In the genomic region with DNA sequence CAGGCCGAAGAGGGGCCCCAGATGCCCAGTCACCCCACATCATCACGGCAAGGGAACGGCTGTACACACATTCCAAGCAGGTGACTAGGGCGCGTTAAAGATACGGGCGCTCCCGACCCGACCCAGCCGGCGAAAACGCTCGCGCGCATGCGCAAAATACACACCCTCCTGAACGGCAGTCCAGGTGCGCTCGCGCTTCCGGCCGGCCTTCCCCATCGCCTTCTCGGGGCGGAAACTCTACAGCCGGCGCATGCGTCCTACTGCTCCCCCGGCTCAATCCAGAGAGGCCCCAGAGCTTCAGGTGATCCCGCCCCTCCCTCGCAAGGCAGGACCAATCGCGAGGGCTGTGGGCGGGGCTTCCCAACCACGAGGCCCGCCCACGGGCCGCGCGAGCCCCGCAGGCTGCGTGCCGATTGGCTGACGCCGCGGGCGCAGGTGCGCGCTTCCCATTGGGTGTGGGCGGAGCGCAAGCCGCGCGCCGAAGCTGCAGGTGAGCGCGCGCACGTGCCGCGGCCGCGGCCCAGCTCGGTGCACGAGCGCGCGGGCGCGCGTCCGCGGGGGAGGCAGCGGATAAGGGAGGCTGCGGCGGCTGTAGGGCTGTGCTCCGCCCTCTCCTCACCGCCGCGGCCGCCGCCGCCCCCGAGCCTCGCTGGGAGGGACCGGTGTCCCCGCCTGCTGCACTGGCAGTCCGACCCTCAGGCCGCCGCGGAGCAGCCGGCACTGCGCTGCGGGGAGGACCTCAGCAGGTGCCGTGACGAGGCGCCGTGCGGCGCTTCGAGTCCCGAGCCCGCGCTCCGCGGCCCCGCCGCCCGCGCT, we compare ENCODE assay signal across 8 mouse cellular contexts. TPM values are rescaled to one million over a fixed set of nuclear protein-coding genes. Genes with fewer than 3 reads are reported as not detected.
DNase-seq lines count a peak whose midpoint lies in the region; ATAC-seq lines count a peak whose summit lies in the region.

A gene (plus strand): TSS at position 574 of the 816 bp plus-strand sequence.

- H3K36me3 ChIP-seq in heart, embryonic 14.5 days (ENCODE audit: control insufficient read depth, insufficient read depth, low read length) = no peaks in the 10 kb centered on the region
- no peaks in the 10 kb centered on the region for H3K36me3 ChIP-seq in liver, embryonic 13.5 days
- no peaks in the 10 kb centered on the region for H3K36me3 ChIP-seq in stomach, embryonic 16.5 days (ENCODE audit: control insufficient read depth, insufficient read depth, low read length)

- under 1% methylated on average over 106 of the region's 110 CpGs for WGBS in heart, embryonic 14.5 days
- 1% methylated on average over 109 of the region's 110 CpGs for WGBS in liver, embryonic 13.5 days (ENCODE audit: insufficient replicate concordance)
- under 1% methylated on average over 109 of the region's 110 CpGs for WGBS in stomach, embryonic 16.5 days

- H3K27ac ChIP-seq in heart, embryonic 14.5 days (replicated peaks in 1 of 2; ENCODE audit: control insufficient read depth in 1 of 2, insufficient read depth in 1 of 2, low read depth in 2 of 2, low read length in 2 of 2) = peak within 1 kb of the TSS; percentile 70 to 86
- peak within 1 kb of the TSS; percentile 73 for H3K27ac ChIP-seq in liver, embryonic 13.5 days
- peak within 1 kb of the TSS; percentile 89 for H3K27ac ChIP-seq in stomach, embryonic 16.5 days (ENCODE audit: low read length)

- peak; percentile 94 for ATAC-seq in CD4-positive, CD25-positive, alpha-beta regulatory T cell, adult 4 months
- ATAC-seq in heart, embryonic 14.5 days (ENCODE audit: insufficient number of reproducible peaks, insufficient read depth, low FRiP score, low read depth) = peak; percentile 93
- ATAC-seq in liver, embryonic 13.5 days (ENCODE audit: low read depth) = peak; percentile 91
- peak; percentile 92 for ATAC-seq in stomach, embryonic 16.5 days (ENCODE audit: insufficient read depth, low FRiP score)

- H3K4me2 ChIP-seq in heart, embryonic 14.5 days (ENCODE audit: low read length) = peak within 1 kb of the TSS; percentile 92
- H3K4me2 ChIP-seq in liver, embryonic 13.5 days = peak within 1 kb of the TSS; percentile 99
- peak within 1 kb of the TSS; percentile 97 for H3K4me2 ChIP-seq in stomach, embryonic 16.5 days (ENCODE audit: low read depth, low read length)

- H3K27me3 ChIP-seq in heart, embryonic 14.5 days (ENCODE audit: control insufficient read depth, insufficient read depth, low read length) = no peaks in the 10 kb centered on the region; the same call in 1 of the 2 replicates
- peaks cover 67% of the 10 kb centered on the region for H3K27me3 ChIP-seq in liver, embryonic 13.5 days
- no peaks in the 10 kb centered on the region for H3K27me3 ChIP-seq in stomach, embryonic 16.5 days (ENCODE audit: control insufficient read depth, insufficient read depth, low read length)

- peak within 1 kb of the TSS; percentile 81 to 85 for H3K4me3 ChIP-seq in heart, embryonic 14.5 days (ENCODE audit: control insufficient read depth in 1 of 2, insufficient read depth in 1 of 2, low read depth in 1 of 2, low read length in 2 of 2)
- H3K4me3 ChIP-seq in liver, embryonic 13.5 days (replicated peaks) = peak within 1 kb of the TSS; percentile 76
- H3K4me3 ChIP-seq in stomach, embryonic 16.5 days (replicated peaks; ENCODE audit: low read length) = peak within 1 kb of the TSS; percentile 61

- H3K4me1 ChIP-seq in heart, embryonic 14.5 days (ENCODE audit: control insufficient read depth in 2 of 2, insufficient read depth in 2 of 2, low read length in 2 of 2) = peaks cover 12 to 37% of the 10 kb centered on the region in 2 experiments
- peaks cover 50% of the 10 kb centered on the region for H3K4me1 ChIP-seq in liver, embryonic 13.5 days (replicated peaks)
- peaks cover 13% of the 10 kb centered on the region for H3K4me1 ChIP-seq in stomach, embryonic 16.5 days (ENCODE audit: control insufficient read depth, insufficient read depth, low read length)

- H3K9me3 ChIP-seq in heart, embryonic 14.5 days (ENCODE audit: control insufficient read depth, low read length) = no peaks in the 10 kb centered on the region
- H3K9me3 ChIP-seq in liver, embryonic 13.5 days (replicated peaks) = no peaks in the 10 kb centered on the region
- no peaks in the 10 kb centered on the region for H3K9me3 ChIP-seq in stomach, embryonic 16.5 days (replicated peaks; ENCODE audit: control insufficient read depth, low read length)

- peak within 1 kb of the TSS; percentile 85 for H3K9ac ChIP-seq in heart, embryonic 14.5 days (ENCODE audit: low read length)
- H3K9ac ChIP-seq in liver, embryonic 13.5 days = peak within 1 kb of the TSS; percentile 82
- peak within 1 kb of the TSS; percentile 74 for H3K9ac ChIP-seq in stomach, embryonic 16.5 days (ENCODE audit: low read length)

- peak; percentile 87 for DNase-seq in c-Kit-negative CD71-positive TER-119-positive erythroid progenitor cells, embryonic 14.5 days (ENCODE audit: low read depth, low spot score)
- peak; percentile 74 for DNase-seq in fibroblast of lung, adult 2 months (ENCODE audit: low read depth)
- peak; percentile 98 for DNase-seq in kidney, postnatal 14 days
- peak; percentile 95 for DNase-seq in liver, embryonic 13.5 days
- DNase-seq in neural tube, embryonic 10.5 days (ENCODE audit: extremely low spot score, low spot score) = peak; percentile 96

RNA-seq across cellular contexts. Expression of the gene that starts here (rescaled TPM):
- polyA plus RNA-seq in CD4-positive, CD25-positive, alpha-beta regulatory T cell, adult 4 months (2017; shearing (Covaris generic)) = 1 to 10 TPM in 1 of 2 experiments, under 1 TPM in 1; 0.23 to 1.2 TPM
- polyA plus RNA-seq in heart, embryonic 14.5 days (2014; fragmentation: Nextera tagmentation; extraction: Ambion mirVana) = 7.7 and 8.5 TPM in 2 replicates
- 2.2 and 2.9 TPM in 2 replicates for polyA plus RNA-seq in liver, embryonic 13.5 days (2015; fragmentation: Nextera tagmentation; extraction: Ambion mirVana)
- polyA plus RNA-seq in stomach, embryonic 16.5 days (2015; fragmentation: Nextera tagmentation; extraction: Ambion mirVana) = 8.3 TPM in 2 replicates

Comparison
In these comparisons a context has a peak if more than half of its experiments do, and no peak if none do; other contexts are left out.
1. Peak in every context shown above with its lines: DNase-seq, ATAC-seq, H3K4me3 ChIP-seq and H3K27ac ChIP-seq.